Mouse (Mus musculus) ES-E14 (cell line): ENCODE results near the gene Spryd4. TPM values are rescaled to one million over a fixed set of nuclear protein-coding genes. Genes with fewer than 3 reads are reported as not detected.
A peak's percentile ranks its signal among the peaks of the same experiment; 100 is the strongest.
"Not testable (repeated sequence)": the region's sequence is repeated elsewhere in the genome, so short reads cannot be mapped to it uniquely, and the experiment has no call there.

Experiments
- DNase-seq: peaks from one replicate; pipeline ENCODE4 v3.0.0-alpha.2; 2013; ENCODE audit warnings: low read depth, low spot score
- H3K27ac ChIP-seq: 2 replicates; pipeline ENCODE4 v1.5.1; 2012; ENCODE audit warnings: low read depth, mild to moderate bottlenecking, low read length, moderate library complexity, mixed read lengths; ENCODE audit not compliant: poor library complexity, insufficient read depth, severe bottlenecking
- H3K36me3 ChIP-seq: 2 replicates; pipeline ENCODE4 v1.6.1; 2012; ENCODE audit warnings: mild to moderate bottlenecking, low read length, moderate library complexity, mixed read lengths; ENCODE audit not compliant: control insufficient read depth, poor library complexity, insufficient read depth, severe bottlenecking
- H3K4me1 ChIP-seq, 2 experiments: fragments of 150-350 bp in 1 of 2; sonication (generic) in 1 of 2; 2 replicates each; pipeline ENCODE4 v1.6.1; 2012; ENCODE audit warnings: low read length in 2 of 2, mild to moderate bottlenecking in 1 of 2, mixed read lengths in 1 of 2; ENCODE audit not compliant: control insufficient read depth in 2 of 2, insufficient read depth in 2 of 2, poor library complexity in 1 of 2
- H3K4me3 ChIP-seq, 2 experiments: fragments of 150-350 bp in 1 of 2; sonication (generic) in 1 of 2; 2 replicates each; pipeline ENCODE4 v1.5.1; 2012; ENCODE audit warnings: low read length in 2 of 2, low read depth in 1 of 2, mild to moderate bottlenecking in 1 of 2, mixed read lengths in 1 of 2; ENCODE audit not compliant: insufficient read depth in 1 of 2, poor library complexity in 1 of 2, severe bottlenecking in 1 of 2
- H3K9ac ChIP-seq: 2 replicates; pipeline ENCODE4 v1.6.1; 2012; ENCODE audit warnings: low read depth, mild to moderate bottlenecking, low read length, mixed read lengths; ENCODE audit not compliant: poor library complexity, insufficient read depth, severe bottlenecking
- H3K9me3 ChIP-seq: fragments of 150-350 bp; sonication (generic); 2 replicates; pipeline ENCODE4 v1.6.1; 2012; ENCODE audit warnings: low read depth, mild to moderate bottlenecking, low read length; ENCODE audit not compliant: control insufficient read depth, insufficient read depth
- CHD2 ChIP-seq: IDR thresholded peaks from 2 replicates; pipeline ENCODE4 v1.6.1; 2014; ENCODE audit warnings: mild to moderate bottlenecking, low read depth, low read length, inconsistent platforms
- HCFC1 ChIP-seq: IDR thresholded peaks from 2 replicates; pipeline ENCODE4 v1.6.1; 2012; ENCODE audit warnings: low read length, inconsistent platforms, borderline replicate concordance; ENCODE audit not compliant: insufficient read depth
- MAFK ChIP-seq: IDR thresholded peaks from 2 replicates; pipeline ENCODE4 v1.6.1; 2014; ENCODE audit warnings: mild to moderate bottlenecking, low read depth, low read length, inconsistent platforms; ENCODE audit not compliant: insufficient read depth
- ZC3H11A ChIP-seq: IDR thresholded peaks from 2 replicates; pipeline ENCODE4 v1.6.1; 2012; ENCODE audit warnings: low read depth, mild to moderate bottlenecking, inconsistent platforms, low read length, borderline replicate concordance
- ZNF384 ChIP-seq: IDR thresholded peaks from 2 replicates; pipeline ENCODE4 v1.6.1; 2012; ENCODE audit warnings: low read depth, low read length, inconsistent platforms
- in situ Hi-C, 2 experiments: fragments of 600-800 bp; cut with MboI; formaldehyde crosslinking; loops; one replicate each; pipeline ENCODE4 v1.15.1; 2025; ENCODE audit warnings: low sequenced_read_pairs in 2 of 2, inconsistent platforms in 1 of 2; ENCODE audit not compliant: unreplicated experiment in 2 of 2
- total RNA-seq: library from RNA; depleted of rRNA; stranded (reverse); fragments of 300-350 nt; gene quantifications from 2 replicates; pipeline ENCODE4 v1.2.3, GENCODE M21; 2012; rRNA removed

Gene Spryd4
- total RNA-seq = 22.1 and 24.9 TPM in 2 replicates

DNA sequence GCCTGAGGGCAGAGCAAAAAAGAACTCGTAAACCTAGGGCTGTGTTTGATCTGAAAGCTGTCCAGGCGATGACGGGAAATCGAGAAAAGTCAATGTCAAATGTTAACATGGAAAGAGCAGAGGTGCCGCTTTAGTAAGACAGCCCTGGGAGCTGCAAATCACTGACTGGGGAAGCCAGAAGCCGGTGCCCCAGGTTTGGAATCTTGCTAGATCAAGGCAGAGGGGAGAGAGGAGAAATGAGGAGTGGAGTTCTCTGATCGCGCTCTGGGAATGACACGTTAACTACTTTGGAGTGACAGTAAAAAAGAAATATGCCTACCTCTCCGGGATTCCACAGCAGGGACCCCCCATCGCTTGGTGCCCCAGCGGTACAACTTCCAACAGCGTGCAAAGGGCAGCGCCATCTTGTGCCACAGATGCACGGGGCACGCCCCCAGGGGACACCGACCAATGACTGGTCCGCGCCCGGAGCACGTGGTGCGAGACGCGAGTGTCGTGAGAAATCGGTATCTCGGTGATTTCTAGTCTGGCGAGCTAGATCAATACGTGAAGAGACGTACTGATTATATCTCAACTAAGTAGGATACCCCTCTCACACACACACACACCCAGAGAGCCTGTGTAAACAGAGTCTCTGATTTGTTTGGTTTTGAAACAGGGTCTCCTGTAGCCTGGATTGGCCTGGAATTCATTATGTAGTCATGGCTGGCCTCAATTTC is at the start of gene Spryd4:
TSS of gene Spryd4 (minus strand) at position 418 of the 719 bp plus-strand sequence.
- DNase-seq = peak; percentile 92
- peaks cover 16% of the 10 kb centered on the region for H3K36me3 ChIP-seq
- TF ChIP-seq HCFC1 (peak; percentile 64; the same call in 1 of the 2 replicates), ZNF384 (no peak), MAFK (no peak), CHD2 (peak; percentile 79)
- in situ Hi-C loops = no loop called here
- H3K4me3 ChIP-seq = peak within 1 kb of the TSS; percentile 76 to 93
- peak within 1 kb of the TSS; percentile 78 for H3K9ac ChIP-seq
- H3K4me1 ChIP-seq = peaks cover 2 to 5% of the 10 kb centered on the region in 2 experiments; a peak in 1 of 4 replicates
- H3K9me3 ChIP-seq = no peaks in the 10 kb centered on the region
- no peak within 1 kb of the TSS for H3K27ac ChIP-seq

DNA sequence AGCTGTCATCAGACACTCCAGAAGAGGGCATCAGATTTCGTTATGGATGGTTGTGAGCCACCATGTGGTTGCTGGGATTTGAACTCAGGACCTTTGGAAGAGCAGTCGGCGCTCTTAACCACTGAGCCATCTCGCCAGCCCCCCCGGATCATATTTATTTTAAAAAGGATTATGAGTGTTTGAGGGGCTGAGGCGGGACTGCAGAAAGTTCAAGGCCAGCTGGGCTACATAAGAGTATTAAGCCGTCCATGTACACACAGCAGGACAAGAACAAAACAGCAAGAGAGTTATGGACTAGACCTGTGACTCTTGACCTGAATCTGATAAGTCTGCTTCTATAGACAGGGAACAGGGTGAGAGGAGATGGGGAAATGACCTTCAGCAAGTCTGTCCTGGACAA is 48.8 kb upstream of the Spryd4 start:
- H3K9me3 ChIP-seq, H3K36me3 ChIP-seq, H3K4me1 ChIP-seq, H3K27ac ChIP-seq, DNase-seq, in situ Hi-C loops, H3K4me3 ChIP-seq, H3K9ac ChIP-seq: not testable (repeated sequence)

DNA sequence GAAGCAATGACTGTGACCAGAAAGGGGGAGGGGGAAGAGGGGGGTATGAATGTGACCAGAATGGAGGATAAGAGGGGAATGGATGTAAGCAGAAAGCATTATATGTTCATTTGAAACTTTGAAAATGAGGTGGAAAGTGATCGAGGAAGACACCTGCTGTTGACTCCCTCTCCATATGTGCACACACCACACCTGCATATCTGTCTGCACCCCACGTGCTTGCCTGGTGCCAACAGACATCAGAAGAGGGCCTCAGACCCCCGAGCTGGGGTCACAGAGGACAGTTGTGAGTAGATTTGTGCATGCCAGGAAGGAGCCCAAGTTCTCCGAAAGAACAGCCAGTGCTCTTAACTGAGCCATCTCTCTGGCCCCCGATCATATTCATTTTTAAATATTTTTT is 48.3 kb upstream of the Spryd4 start:
- TF ChIP-seq MAFK = no peak
- TF ChIP-seq CHD2 = no peak
- TF ChIP-seq ZC3H11A = no peak
- TF ChIP-seq HCFC1 = no peak
- no peak for TF ChIP-seq ZNF384

DNA sequence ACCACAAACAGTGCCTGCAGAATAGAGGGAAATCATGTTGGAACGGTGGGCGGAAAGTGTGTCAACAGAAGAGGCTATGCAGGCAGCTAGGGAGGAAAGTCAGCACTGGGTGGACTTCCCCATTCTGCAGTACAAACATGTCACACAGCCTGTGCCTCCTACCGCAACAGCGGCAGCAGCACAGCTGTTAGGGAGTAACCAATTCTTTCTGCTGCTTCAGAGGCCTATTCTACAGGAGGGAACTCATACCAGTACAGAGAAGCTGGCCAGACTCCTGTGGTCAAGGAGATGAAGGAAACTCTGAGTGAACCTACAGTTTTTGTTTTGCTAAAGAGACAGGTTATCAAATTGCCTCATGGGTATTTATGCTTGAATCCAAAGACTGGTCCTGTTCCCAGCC is 47.3 kb upstream of the Spryd4 start:
- no peak overlapping the region for H3K27ac ChIP-seq
- no peak for TF ChIP-seq MAFK
- H3K36me3 ChIP-seq = no peaks in the 10 kb centered on the region
- H3K4me3 ChIP-seq = no peak overlapping the region
- DNase-seq = no peak
- peaks cover 3 to 6% of the 10 kb centered on the region in 2 experiments; a peak in 2 of 4 replicates for H3K4me1 ChIP-seq
- H3K9ac ChIP-seq = no peak overlapping the region
- H3K9me3 ChIP-seq = no peaks in the 10 kb centered on the region
- in situ Hi-C loops = no loop called here

More for the DNA sequence above, 48.3 kb upstream of the Spryd4 start:
- Histone ChIP-seq H3K4me1 (peaks cover 3 to 6% of the 10 kb centered on the region in 2 experiments; a peak in 2 of 4 replicates), H3K9ac (no peak overlapping the region), H3K27ac (no peak overlapping the region), H3K4me3 (no peak overlapping the region), H3K36me3 (no peaks in the 10 kb centered on the region), H3K9me3 (no peaks in the 10 kb centered on the region)
- DNase-seq = no peak
- in situ Hi-C loops = no loop called here

DNA sequence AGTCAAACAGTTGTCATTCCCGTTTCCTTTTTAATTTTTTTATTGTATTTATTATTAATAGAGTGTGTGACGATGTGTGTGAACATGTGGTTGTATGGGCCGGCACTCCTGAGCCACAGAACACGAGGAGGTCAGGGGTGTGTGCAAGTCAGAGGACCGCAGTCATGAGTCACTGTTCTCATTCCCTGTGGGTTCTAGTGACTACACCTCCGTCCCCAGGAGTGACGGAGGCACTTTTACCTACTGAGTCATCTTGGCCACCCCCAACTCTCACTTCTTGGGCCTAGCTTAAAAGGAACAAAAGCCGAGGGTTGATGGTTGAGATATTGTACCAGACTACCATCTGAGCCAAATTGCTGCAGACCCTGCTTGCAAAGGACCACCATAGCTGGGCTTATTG is 44.7 kb upstream of the Spryd4 start:
- TF ChIP-seq ZC3H11A (no peak), ZNF384 (no peak), CHD2 (no peak), MAFK (no peak), HCFC1 (no peak)
- H3K4me1 ChIP-seq = no peaks in the 10 kb centered on the region
- H3K27ac ChIP-seq = no peak overlapping the region
- no peak for DNase-seq
- H3K9ac ChIP-seq = no peak overlapping the region
- no peak overlapping the region for H3K4me3 ChIP-seq
- H3K36me3 ChIP-seq = peaks cover 12% of the 10 kb centered on the region
- no peaks in the 10 kb centered on the region for H3K9me3 ChIP-seq
- in situ Hi-C loops = no loop called here
